In the genomic region with DNA sequence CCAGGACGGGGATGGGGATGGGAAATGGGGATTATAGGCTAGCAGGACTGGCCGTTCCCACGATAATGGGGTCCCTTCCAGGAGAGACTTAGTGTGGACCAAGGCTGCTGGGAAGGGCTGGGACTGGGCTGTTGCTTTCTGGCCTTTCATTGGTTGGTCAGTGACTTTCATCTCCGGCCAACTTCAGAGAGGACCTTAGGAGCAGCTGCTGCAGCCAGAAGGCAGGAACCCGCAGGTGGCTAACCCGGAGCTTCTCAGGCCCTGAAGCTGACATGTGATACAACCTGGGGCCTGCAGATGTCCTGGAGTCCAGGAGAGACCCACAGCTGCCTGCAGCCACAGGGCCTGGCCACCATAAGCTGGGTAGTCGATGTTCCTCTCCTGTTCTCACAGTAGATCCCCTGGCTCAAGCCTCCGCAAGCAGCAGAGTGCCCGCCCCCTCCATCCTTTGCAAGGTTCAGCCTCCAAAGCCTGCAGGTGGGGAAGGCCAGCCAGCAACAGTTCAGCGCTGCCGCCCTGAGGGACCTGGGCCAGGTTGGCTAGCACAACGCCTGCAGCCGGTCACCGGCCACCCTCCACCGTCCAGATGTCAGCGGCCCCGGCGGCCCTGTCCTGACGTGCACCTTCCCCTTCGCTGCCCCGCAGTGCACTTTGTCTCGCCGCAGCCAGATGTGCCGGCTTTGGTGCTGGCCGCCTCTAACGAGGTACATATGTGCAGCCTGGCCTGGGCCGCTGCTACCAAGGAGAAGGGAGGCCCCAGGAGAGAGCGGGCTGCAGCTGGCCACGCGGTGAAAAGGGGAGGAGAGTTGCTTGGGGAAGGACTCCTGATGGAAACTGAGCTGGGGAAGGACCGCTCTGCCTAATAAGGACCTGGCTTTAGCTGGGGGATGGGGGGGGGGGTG, we compare ENCODE assay signal across 9 mouse cellular contexts. TPM values are rescaled to one million over a fixed set of nuclear protein-coding genes. Genes with fewer than 3 reads are reported as not detected.
DNase-seq lines count a peak whose midpoint lies in the region; ATAC-seq and TF ChIP-seq lines count a peak whose summit lies in the region.
"Had no signal": no experiment of that assay in that cellular context is flagged by ENCODE, and none has a peak within 500 bp of the region (broad histone marks: within the 10 kb centered on the region; RNA-seq: fewer than 3 reads in every experiment).

No protein-coding gene starts in this region.

- peak; percentile 51; the same call in 1 of the 2 replicates for ATAC-seq in hindbrain, embryonic 11.5 days (ENCODE audit: low FRiP score)
- ATAC-seq in liver, embryonic 15.5 days (ENCODE audit: insufficient read depth) = no peak

- H3K27ac ChIP-seq in liver, adult 2 months (replicated peaks; ENCODE audit: insufficient read depth, low read depth, low read length) = peak overlapping the region; percentile 72
- H3K27ac ChIP-seq in hindbrain, embryonic 11.5 days (ENCODE audit: low read depth, low read length) = peak overlapping the region; percentile 67
- H3K27ac ChIP-seq in liver, embryonic 15.5 days (replicated peaks) = no peak overlapping the region

- no peaks in the 10 kb centered on the region for H3K9me3 ChIP-seq in hindbrain, embryonic 11.5 days (ENCODE audit: control insufficient read depth, low read length)
- H3K9me3 ChIP-seq in liver, embryonic 15.5 days (replicated peaks) = no peaks in the 10 kb centered on the region
- H3K9me3 ChIP-seq: G1E had no signal

- 12% methylated on average over 31 of the region's 31 CpGs for WGBS in liver, adult 2 months
- WGBS in hindbrain, embryonic 11.5 days = 10% methylated on average over 30 of the region's 31 CpGs
- 30% methylated on average over 31 of the region's 31 CpGs for WGBS in liver, embryonic 15.5 days (ENCODE audit: insufficient replicate concordance)

- 0 out of 2 replicates have a peak, but pooled peaks have one; percentile 14 for TF ChIP-seq CTCF in liver, adult 2 months (IDR thresholded peaks at IDR 0.05; ENCODE audit: low read depth, low read length)

- H3K79me2 ChIP-seq in liver, adult 2 months (ENCODE audit: control insufficient read depth, insufficient read depth, low read length) = no peaks in the 10 kb centered on the region

- no peaks in the 10 kb centered on the region for H3K36me3 ChIP-seq in liver, adult 2 months (ENCODE audit: control insufficient read depth, insufficient read depth, low read length)
- H3K36me3 ChIP-seq in hindbrain, embryonic 11.5 days (ENCODE audit: control insufficient read depth, insufficient read depth, low read length) = no peaks in the 10 kb centered on the region
- no peaks in the 10 kb centered on the region for H3K36me3 ChIP-seq in liver, embryonic 15.5 days (replicated peaks)
- H3K36me3 ChIP-seq: G1E had no signal

- intact Hi-C loops in left cerebral cortex, postnatal 25 days (cut with DNase I) = no loop called here

- peak; percentile 91 for DNase-seq in liver, adult 2 months (ENCODE audit: extremely low read depth, low read depth, low spot score)
- DNase-seq in liver = no peak
- peak; percentile 94 for DNase-seq in forelimb bud, embryonic 11.5 days (ENCODE audit: low read depth, low spot score)
- peak; percentile 75 for DNase-seq in hindbrain, embryonic 11.5 days (ENCODE audit: low spot score)
- DNase-seq in retina, postnatal 1 day = peak; percentile 59
- no peak for DNase-seq in left cerebral cortex, postnatal 25 days (ENCODE audit: low spot score in 2 of 2)
- DNase-seq in layer of hippocampus, postnatal 36 days = no peak

- no peaks in the 10 kb centered on the region for H3K27me3 ChIP-seq in liver, adult 2 months (ENCODE audit: control insufficient read depth, insufficient read depth, low read length)
- no peaks in the 10 kb centered on the region; the same call in 1 of the 2 replicates for H3K27me3 ChIP-seq in hindbrain, embryonic 11.5 days (ENCODE audit: control insufficient read depth, insufficient read depth, low read length)
- H3K27me3 ChIP-seq in liver, embryonic 15.5 days = peaks cover 68% of the 10 kb centered on the region

- H3K4me2 ChIP-seq in hindbrain, embryonic 11.5 days (replicated peaks; ENCODE audit: low read depth, low read length) = peak overlapping the region; percentile 32
- H3K4me2 ChIP-seq in liver, embryonic 15.5 days = peak overlapping the region; percentile 43

- no peak for TF ChIP-seq POLR2A in liver, adult 2 months (IDR thresholded peaks at IDR 0.05; ENCODE audit: extremely low read depth, insufficient read depth, low read length)

- H3K9ac ChIP-seq in liver, adult 2 months (ENCODE audit: low read depth, low read length) = peak overlapping the region; percentile 62
- 0 out of 2 replicates have a peak overlapping the region, but pooled peaks have one; percentile 19 for H3K9ac ChIP-seq in hindbrain, embryonic 11.5 days (ENCODE audit: low read depth, low read length)
- no peak overlapping the region; the same call in 1 of the 2 replicates for H3K9ac ChIP-seq in liver, embryonic 15.5 days

- H3K4me3 ChIP-seq in liver, adult 2 months (ENCODE audit: insufficient read depth, low read depth, low read length) = peak overlapping the region; percentile 40; the same call in 1 of the 2 replicates
- H3K4me3 ChIP-seq in hindbrain, embryonic 11.5 days (ENCODE audit: low read depth, low read length) = 0 out of 2 replicates have a peak overlapping the region, but pooled peaks have one; percentile 13
- H3K4me3 ChIP-seq in liver, embryonic 15.5 days (replicated peaks) = 0 out of 2 replicates have a peak overlapping the region, but pooled peaks have one; percentile 17

- peaks cover 43% of the 10 kb centered on the region for H3K4me1 ChIP-seq in liver, adult 2 months (ENCODE audit: control insufficient read depth, insufficient read depth, low read length)
- peaks cover 2% of the 10 kb centered on the region; the same call in 1 of the 2 replicates for H3K4me1 ChIP-seq in hindbrain, embryonic 11.5 days (replicated peaks; ENCODE audit: control insufficient read depth, insufficient read depth, low read length)
- H3K4me1 ChIP-seq in liver, embryonic 15.5 days (replicated peaks) = peaks cover 38% of the 10 kb centered on the region

RNA-seq across cellular contexts. Expression of gene Fgd2, which starts 55.3 kb away (rescaled TPM):
- 7.6 and 8.9 TPM in 2 replicates for total RNA-seq in liver, adult 2 months (2014; rRNA removed)
- polyA plus RNA-seq in liver, adult 2 months (2012; rRNA removed) = 4.0 and 8.8 TPM in 2 replicates
- 2.7 and 4.2 TPM in 2 replicates for polyA plus RNA-seq in hindbrain, embryonic 11.5 days (2014; fragmentation: Nextera tagmentation; extraction: Ambion mirVana)
- 6.5 and 8.4 TPM in 2 replicates for polyA plus RNA-seq in liver, embryonic 15.5 days (2015; fragmentation: Nextera tagmentation; extraction: Ambion mirVana)
- 1 to 10 TPM; 5.2 to 6.8 TPM for total RNA-seq in left cerebral cortex, postnatal 25 days (2021)
- total RNA-seq in layer of hippocampus, postnatal 36 days (2021) = 1 to 10 TPM; 4.2 to 6.9 TPM

Comparison
In these comparisons a context has a peak if more than half of its experiments do, and no peak if none do; other contexts are left out.
1. DNase-seq: peak in liver, adult 2 months (single experiment), forelimb bud, embryonic 11.5 days (single experiment), hindbrain, embryonic 11.5 days (single experiment) and retina, postnatal 1 day (single experiment); none in liver (single experiment), left cerebral cortex, postnatal 25 days (0 of 2) and layer of hippocampus, postnatal 36 days (0 of 2).
2. Peak in every context shown above with its lines, with median percentiles within 50 percentile points of each other: H3K4me3 ChIP-seq.